Mouse (Mus musculus) liver, postnatal 0 days (tissue): ENCODE measurements around the gene Kctd14.

Experiments
- CTCF ChIP-seq: sonication (generic); IDR thresholded peaks from 2 replicates; pipeline ENCODE4 v1.5.1; 2016; ENCODE audit warnings: antibody characterized with exemption, low read depth
- EP300 ChIP-seq: IDR thresholded peaks from 2 replicates; pipeline ENCODE4 v1.6.1; 2016; ENCODE audit warnings: antibody characterized with exemption, low read depth, mild to moderate bottlenecking

- TF ChIP-seq CTCF (peak; percentile 55), EP300 (peak; percentile 67; the same call in 1 of the 2 replicates)
These were observed 29.8 kb downstream of the Kctd14 start, which contains the start of gene Ints4 for GRCm38 (mm10) chr7:97480821-97481339.
